Mouse (Mus musculus): ENCODE data around the gene Ninj1. TPM values are rescaled to one million over a fixed set of nuclear protein-coding genes. Genes with fewer than 3 reads are reported as not detected.

Ninj1 gene
- total RNA-seq, 2 experiments from 2014 or later, result 15.0 to 16.2 TPM

DNA sequence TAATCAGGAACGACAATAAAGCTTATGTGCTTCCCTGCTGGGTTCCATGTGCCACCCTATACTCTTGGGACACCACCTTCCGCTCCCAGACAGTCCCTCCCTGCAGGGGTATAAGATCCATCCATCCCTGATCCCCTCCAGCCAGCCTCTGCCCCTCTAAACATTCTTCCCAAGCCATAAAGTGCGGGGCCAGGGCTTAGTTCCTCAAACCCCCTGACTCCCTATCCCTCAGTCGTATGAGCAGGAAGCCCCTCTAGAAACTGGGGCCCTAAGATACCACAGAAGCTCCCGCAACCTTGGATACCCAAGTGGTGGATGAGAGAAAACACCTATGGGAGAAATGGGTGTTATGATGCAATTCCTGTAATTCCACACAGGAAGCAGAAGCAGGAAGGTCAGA is 8.9 kb downstream of the Ninj1 start:
- DNase-seq, result no peak

DNA sequence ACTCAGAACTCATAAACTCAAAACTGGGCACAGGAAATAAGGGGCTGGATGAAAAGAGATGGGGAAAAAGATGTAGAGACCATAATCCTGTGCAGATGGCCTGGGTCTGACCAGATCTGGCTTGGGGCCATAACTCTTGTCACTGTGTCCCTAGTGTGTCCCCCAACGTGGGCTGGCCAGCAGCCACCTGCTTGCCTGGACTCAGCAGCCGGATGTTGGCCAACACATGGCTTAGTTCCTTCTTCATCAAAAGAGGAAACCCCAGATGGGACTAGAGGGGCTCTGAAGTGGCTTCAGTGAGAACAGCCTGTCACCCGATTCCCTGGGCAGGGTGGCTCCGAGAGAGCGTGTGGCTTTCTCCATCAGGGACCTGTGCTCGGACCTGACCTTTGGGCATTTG is 9.5 kb downstream of the Ninj1 start:
- DNase-seq, result no peak

DNA sequence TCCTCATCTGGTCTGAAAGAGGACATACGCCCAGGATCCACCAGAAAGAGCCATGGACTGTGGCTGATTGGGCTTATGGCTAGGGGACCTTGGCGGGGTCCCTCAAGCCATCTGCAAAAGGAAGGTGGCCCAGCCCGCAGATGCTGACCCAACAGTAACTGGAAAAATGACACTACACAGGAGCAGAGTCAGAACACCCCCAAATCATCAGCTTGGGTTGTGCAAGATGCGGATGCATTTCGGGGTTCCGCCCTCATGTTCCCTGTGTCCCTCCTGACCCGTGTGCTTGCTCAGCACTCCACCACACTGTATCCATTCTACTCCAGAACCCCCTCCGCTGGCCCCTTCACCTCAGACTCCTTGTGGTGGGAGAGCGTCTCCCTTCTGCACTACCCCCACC is 11.4 kb downstream of the Ninj1 start:
- no peak for DNase-seq

GRCm38 (mm10) chr13:49199891-49200290 is 12.6 kb downstream of the Ninj1 start:
- DNase-seq, result no peak

DNA sequence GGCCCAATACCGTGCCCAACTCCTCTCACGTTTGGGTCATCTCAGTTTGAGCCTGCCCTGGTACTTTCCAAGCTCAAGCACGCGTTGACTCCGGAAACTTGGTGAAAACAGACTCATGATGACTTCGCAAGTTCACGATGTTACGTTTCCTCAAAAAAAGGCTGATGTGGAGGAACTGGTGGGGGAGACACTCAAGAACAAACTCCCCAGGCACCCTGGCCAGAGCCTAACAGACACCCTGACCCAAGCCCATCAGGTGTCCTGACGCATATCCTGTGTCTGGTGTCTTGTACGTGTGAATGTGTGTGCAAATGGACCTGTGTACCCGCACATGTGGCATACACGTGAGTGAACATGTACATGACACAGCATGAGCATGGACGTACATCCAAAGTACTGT is 13.4 kb downstream of the Ninj1 start:
- DNase-seq, result no peak

DNA sequence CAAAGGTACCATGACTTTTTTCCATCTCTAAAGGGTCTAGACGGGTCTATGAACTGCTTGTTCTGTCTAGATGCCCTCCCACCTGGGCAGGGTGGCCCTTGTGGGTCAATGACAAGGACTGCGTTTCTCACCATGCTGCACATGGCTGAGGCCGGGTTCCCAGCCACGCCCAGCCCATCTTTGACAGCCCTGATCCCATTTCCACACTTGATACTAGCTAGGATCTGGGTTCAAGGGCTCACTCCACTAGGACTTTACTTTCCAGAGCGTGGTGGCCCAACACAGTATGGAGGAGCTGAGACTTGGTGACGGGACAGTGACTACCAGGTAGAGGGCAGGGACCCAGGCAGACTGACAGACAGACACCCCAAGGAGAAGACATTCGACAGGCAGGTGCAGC is 15.3 kb downstream of the Ninj1 start:
- no peak for DNase-seq

- DNase-seq, result peak; percentile 88
Observed at GRCm38 (mm10) chr13:49205381-49205998, 18.2 kb downstream of the Ninj1 start.

DNA sequence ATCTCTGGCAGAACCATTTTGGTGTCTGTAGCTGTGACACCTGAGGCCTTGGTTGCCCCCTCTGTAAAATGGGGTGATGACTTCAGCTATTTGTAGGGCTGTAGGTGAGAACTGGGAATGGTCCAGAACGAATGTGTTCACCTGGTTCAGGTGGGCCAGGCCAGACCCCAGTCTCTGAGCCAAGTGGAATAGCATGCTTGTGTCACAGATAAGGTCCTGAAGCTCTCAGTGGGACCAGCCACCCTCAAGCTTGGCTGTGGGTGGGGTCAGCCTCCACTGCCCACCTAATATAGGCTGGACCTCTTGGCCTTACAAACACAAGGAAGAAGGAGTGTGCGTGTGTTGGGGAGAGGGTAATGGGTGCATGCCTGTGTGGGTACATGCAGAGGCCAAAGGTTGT is 19.1 kb downstream of the Ninj1 start:
- no peak for DNase-seq

DNA sequence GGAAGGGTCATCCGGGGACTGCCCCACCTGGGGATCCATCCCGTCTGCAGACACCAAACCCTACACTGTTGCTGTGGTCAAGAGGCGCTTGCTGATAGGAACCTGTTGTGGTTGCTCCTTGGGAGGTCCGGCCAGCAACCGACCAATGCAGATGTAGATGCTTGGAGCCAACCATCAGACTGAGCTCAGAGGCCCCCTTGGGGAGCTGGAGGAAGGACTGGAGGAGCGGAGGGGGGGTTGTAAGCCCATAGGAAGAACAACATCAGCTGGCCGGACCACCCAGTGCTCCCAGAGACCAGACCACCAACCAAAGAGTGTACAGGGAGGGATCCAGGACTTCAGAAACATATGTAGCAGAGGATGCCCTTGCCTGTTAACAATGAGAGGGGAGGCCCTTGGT is 22.0 kb downstream of the Ninj1 start:
- no peak for DNase-seq

GRCm38 (mm10) chr13:49212711-49213500 is 25.6 kb downstream of the Ninj1 start:
- DNase-seq, result no peak

- DNase-seq, result no peak
Observed at GRCm38 (mm10) chr13:49213531-49213932, 26.2 kb downstream of the Ninj1 start.

GRCm38 (mm10) chr13:49214454-49214853 is 27.2 kb downstream of the Ninj1 start:
- no peak for DNase-seq

DNA sequence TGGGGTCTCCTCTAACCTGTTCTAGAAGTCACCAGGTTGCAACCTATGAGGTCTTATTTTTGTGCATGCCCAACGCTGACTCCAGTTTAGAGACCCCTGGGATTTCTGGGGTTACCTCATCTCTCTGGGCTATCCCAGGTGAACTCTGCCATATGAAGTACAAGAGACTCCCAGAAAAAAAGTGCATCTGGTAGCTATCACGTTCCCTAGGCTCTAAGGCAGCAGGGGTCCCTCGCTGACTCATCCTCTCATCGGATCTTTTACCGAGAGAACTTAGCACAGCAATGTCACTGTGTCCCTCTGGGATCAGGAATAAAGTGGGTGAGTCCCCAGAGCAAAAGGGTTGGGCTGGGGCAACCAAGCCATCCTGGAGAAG is 27.8 kb downstream of the Ninj1 start:
- no peak for DNase-seq

DNA sequence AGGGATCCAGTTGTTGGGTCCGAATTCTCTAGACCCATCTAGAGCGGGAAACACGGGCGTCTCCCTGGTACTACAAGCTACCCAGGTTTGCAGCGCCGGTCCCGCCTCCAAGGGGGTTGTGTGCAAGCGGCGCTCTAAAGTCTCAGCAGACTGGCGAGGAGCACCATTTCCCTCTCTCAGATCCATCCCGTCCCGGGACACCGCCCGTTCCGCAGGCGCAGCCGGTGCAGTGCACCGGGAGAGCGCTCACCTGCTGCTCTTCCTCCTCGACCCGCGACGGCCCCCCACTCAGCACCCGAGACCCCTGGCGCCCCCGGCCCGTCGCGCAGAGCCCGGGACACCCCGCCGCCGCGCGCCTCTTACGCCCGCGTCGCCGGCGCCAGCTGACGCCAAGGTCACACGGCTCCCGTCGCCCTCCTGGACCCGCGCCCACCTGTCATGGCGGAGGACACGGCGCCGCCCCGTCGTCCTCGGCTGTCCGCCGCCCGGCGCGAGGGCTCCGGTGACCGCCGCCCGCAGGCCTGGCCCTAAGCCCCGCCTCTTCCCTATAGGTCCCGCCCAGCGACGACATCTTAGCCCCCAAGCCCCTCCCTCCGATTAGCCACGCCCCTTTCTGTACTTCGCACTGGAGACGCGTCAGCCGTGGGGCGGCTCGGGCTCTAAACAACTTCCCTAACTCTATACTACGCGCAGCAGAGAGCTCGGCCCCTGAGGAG is 28.4 kb downstream of the Ninj1 start, which contains the start of gene Card19:
Gene Card19 (minus strand): TSS at position 534 of the 716 bp plus-strand sequence.
- peak; percentile 95 for DNase-seq

- DNase-seq, result no peak
Observed at GRCm38 (mm10) chr13:49216220-49216552, 28.9 kb downstream of the Ninj1 start.

- no peak for DNase-seq
Observed at GRCm38 (mm10) chr13:49216808-49217561, 29.7 kb downstream of the Ninj1 start.

DNA sequence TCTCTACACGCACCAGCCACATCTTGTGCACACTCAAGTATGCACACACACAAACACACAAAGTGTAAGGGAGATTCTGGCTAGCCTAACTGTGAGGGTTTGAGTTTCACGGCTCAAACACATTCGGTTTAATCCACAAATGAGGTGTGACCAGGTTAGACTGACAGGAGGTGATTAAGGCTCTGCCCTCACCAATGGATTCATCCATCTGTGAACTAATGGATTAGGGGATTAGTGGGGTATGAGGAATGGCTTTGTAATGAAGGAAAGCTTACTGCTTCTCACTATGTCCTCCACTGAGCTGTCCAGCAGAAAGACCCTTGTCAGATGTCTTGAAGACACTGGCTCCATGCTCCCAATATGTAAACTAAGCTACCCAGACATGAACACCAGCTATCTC is 31.4 kb downstream of the Ninj1 start:
- no peak for DNase-seq

GRCm38 (mm10) chr13:49219367-49219766 is 32.1 kb downstream of the Ninj1 start:
- DNase-seq, result no peak

DNA sequence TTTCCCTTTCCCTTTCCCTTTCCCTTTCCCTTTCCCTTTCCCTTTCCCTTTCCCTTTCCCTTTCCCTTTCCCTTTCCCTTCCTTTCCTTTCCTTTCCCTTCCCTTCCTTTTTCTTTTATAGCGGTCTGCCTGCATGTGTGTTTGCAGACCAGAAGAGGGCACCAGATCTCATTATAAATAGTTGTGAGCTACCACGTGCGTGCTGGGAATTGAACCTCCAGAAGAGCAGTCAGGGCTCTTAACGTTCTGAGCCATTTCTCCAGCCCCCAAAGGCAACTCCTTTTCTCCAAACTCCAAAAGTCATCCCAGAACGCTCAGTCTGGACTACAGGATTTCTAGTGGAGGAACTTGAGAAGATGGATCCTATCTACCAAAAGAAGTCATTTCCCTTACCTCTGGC is 33.6 kb downstream of the Ninj1 start:
- DNase-seq, result no peak

- no peak for DNase-seq
Observed at GRCm38 (mm10) chr13:49224314-49224713, 37.0 kb downstream of the Ninj1 start.

- DNase-seq, result no peak
Observed at GRCm38 (mm10) chr13:49224729-49225128, 37.4 kb downstream of the Ninj1 start.

GRCm38 (mm10) chr13:49225159-49225558 is 37.9 kb downstream of the Ninj1 start:
- no peak for DNase-seq

- no peak for DNase-seq
Observed at GRCm38 (mm10) chr13:49225633-49226032, 38.3 kb downstream of the Ninj1 start.

All from gastrocnemius, postnatal 10 days (tissue).